Comparison of ENCODE assay signal across 8 mouse cellular contexts in genomic region chr5:20880797-20881775, GRCm38 (mm10). TPM values are rescaled to one million over a fixed set of nuclear protein-coding genes. Genes with fewer than 3 reads are reported as not detected.
DNase-seq lines count a peak whose midpoint lies in the region; ATAC-seq and TF ChIP-seq lines count a peak whose summit lies in the region.

No protein-coding gene starts in this region.

- no peak for TF ChIP-seq POLR2A in embryonic fibroblast, embryonic 13.5 days (IDR thresholded peaks at IDR 0.05; ENCODE audit: low read depth, low read length)
- no peak for TF ChIP-seq POLR2A in myocyte (IDR thresholded peaks at IDR 0.05; ENCODE audit: insufficient read length, low read depth)

- peaks cover 37% of the 10 kb centered on the region for H3K79me2 ChIP-seq in myocyte (ENCODE audit: control insufficient read depth, insufficient read depth)

- H3ac ChIP-seq in myocyte (ENCODE audit: control insufficient read depth, insufficient read length): peak overlapping the region; percentile 80

- 1% methylated on average over 42 of the region's 64 CpGs for WGBS in heart, embryonic 13.5 days
- WGBS in liver, embryonic 12.5 days (ENCODE audit: insufficient replicate concordance): 1% methylated on average over 58 of the region's 64 CpGs

- H3K4me1 ChIP-seq in embryonic fibroblast, embryonic 13.5 days (ENCODE audit: control insufficient read depth, insufficient read depth, low read length): no peaks in the 10 kb centered on the region; the same call in 1 of the 2 replicates
- H3K4me1 ChIP-seq in heart, embryonic 13.5 days: peaks cover 46% of the 10 kb centered on the region
- peaks cover 58% of the 10 kb centered on the region for H3K4me1 ChIP-seq in liver, embryonic 12.5 days

- no peak for TF ChIP-seq CTCF in embryonic fibroblast, embryonic 13.5 days (IDR thresholded peaks at IDR 0.05; ENCODE audit: borderline replicate concordance, insufficient read depth, low read length)

- peak overlapping the region; percentile 76 for H3K4me2 ChIP-seq in heart, embryonic 13.5 days
- H3K4me2 ChIP-seq in liver, embryonic 12.5 days: peak overlapping the region; percentile 90
- H3K4me2 ChIP-seq in myocyte (ENCODE audit: low read depth): peak overlapping the region; percentile 92

- peaks cover 11% of the 10 kb centered on the region for H3K36me3 ChIP-seq in heart, embryonic 13.5 days
- H3K36me3 ChIP-seq in liver, embryonic 12.5 days: peaks cover 11% of the 10 kb centered on the region
- no peaks in the 10 kb centered on the region for H3K36me3 ChIP-seq in myocyte (ENCODE audit: control insufficient read depth, insufficient read depth)

- peak; percentile 14; the same call in 1 of the 2 replicates for ATAC-seq in heart, embryonic 13.5 days (ENCODE audit: extremely low read depth, insufficient number of reproducible peaks, low FRiP score, low TSS enrichment)
- no peak; the same call in 1 of the 2 replicates for ATAC-seq in liver, embryonic 12.5 days

- H3K9ac ChIP-seq in heart, embryonic 13.5 days: peak overlapping the region; percentile 98
- peak overlapping the region; percentile 93 for H3K9ac ChIP-seq in liver, embryonic 12.5 days

- H3K27ac ChIP-seq in embryonic fibroblast, embryonic 13.5 days (ENCODE audit: insufficient read depth, low read length): no peak overlapping the region
- H3K27ac ChIP-seq in heart, embryonic 13.5 days (replicated peaks): peak overlapping the region; percentile 97
- H3K27ac ChIP-seq in liver, embryonic 12.5 days: peak overlapping the region; percentile 97

- peak; percentile 73 for DNase-seq in A20 (ENCODE audit: low read depth, low spot score)
- DNase-seq in adrenal gland, postnatal 36 days: peak; percentile 52 to 74
- peak; percentile 71 for DNase-seq in kidney, postnatal 10 days
- peak; percentile 55 to 84 for DNase-seq in spleen, postnatal 4 days (ENCODE audit: low spot score in 2 of 2)

- peak overlapping the region; percentile 68 for H3K4me3 ChIP-seq in embryonic fibroblast, embryonic 13.5 days (ENCODE audit: insufficient read depth, low read length)
- H3K4me3 ChIP-seq in heart, embryonic 13.5 days: peak overlapping the region; percentile 71
- H3K4me3 ChIP-seq in liver, embryonic 12.5 days: peak overlapping the region; percentile 91
- H3K4me3 ChIP-seq in myocyte: peak overlapping the region; percentile 61

- no peaks in the 10 kb centered on the region for H3K27me3 ChIP-seq in heart, embryonic 13.5 days (replicated peaks)
- no peaks in the 10 kb centered on the region for H3K27me3 ChIP-seq in liver, embryonic 12.5 days (replicated peaks)
- H3K27me3 ChIP-seq in myocyte (ENCODE audit: control insufficient read depth, insufficient read depth, insufficient read length): no peaks in the 10 kb centered on the region

- H3K9me3 ChIP-seq in heart, embryonic 13.5 days: no peaks in the 10 kb centered on the region
- no peaks in the 10 kb centered on the region for H3K9me3 ChIP-seq in liver, embryonic 12.5 days (replicated peaks)

TF ChIP-seq in myocyte, 11 proteins besides CTCF, POLR2A, EP300 and RAD21:
- TF ChIP-seq CEBPB (IDR thresholded peaks at IDR 0.05; ENCODE audit: insufficient read depth, poor library complexity, severe bottlenecking) (no peak), SRF (IDR thresholded peaks at IDR 0.05; ENCODE audit: control insufficient read depth, insufficient read length, low read depth) (no peak), REST (IDR thresholded peaks at IDR 0.05; ENCODE audit: insufficient read depth, insufficient read length) (no peak), TCF12 (IDR thresholded peaks at IDR 0.05; ENCODE audit: insufficient read depth, poor library complexity, severe bottlenecking) (no peak), E2F4 (IDR thresholded peaks at IDR 0.05; ENCODE audit: insufficient read depth) (no peak), MYOG (IDR thresholded peaks at IDR 0.05; ENCODE audit: control insufficient read depth in 1 of 3, insufficient read depth in 1 of 3, insufficient read length in 2 of 3, low read depth in 2 of 3) (peak in 2 of 3 experiments; percentile 65 to 67), MYOD1 (IDR thresholded peaks at IDR 0.05; ENCODE audit: control insufficient read depth in 1 of 3, insufficient read length in 2 of 3, low read depth in 2 of 3) (peak in 2 of 3 experiments; percentile 42 to 57), POLR2AphosphoS2 (IDR thresholded peaks at IDR 0.05; ENCODE audit: insufficient read length, low read depth) (no peak), MAX (IDR thresholded peaks at IDR 0.05; ENCODE audit: low read depth) (no peak), TCF3 (IDR thresholded peaks at IDR 0.05; ENCODE audit: insufficient read length, low read depth) (no peak), USF1 (IDR thresholded peaks at IDR 0.05; ENCODE audit: low read depth) (no peak)

RNA-seq across cellular contexts. Expression of gene Phtf2, which starts 0.8 kb away (rescaled TPM):
- total RNA-seq in adrenal gland, postnatal 36 days (2021): 10 to 100 TPM in 1 of 2 experiments, 1 to 10 TPM in 1; 10.0 to 10.9 TPM
- polyA plus RNA-seq in embryonic fibroblast, embryonic 13.5 days (2011; ENCODE audit: insufficient read length, low read depth, missing spikeins): 10.1 and 10.2 TPM in 2 replicates
- 29.1 and 34.7 TPM in 2 replicates for polyA plus RNA-seq in heart, embryonic 13.5 days (2015; fragmentation: Nextera tagmentation; extraction: Ambion mirVana)
- 11.6 and 11.9 TPM in 2 replicates for polyA plus RNA-seq in liver, embryonic 12.5 days (2016; fragmentation: Nextera tagmentation; extraction: Ambion mirVana)
- 3.6 TPM for polyA plus RNA-seq in myocyte (2012; fragmentation: generic; extraction: Trizol)

RNA-seq across cellular contexts. Expression of gene Tmem60, which starts 0.9 kb away (rescaled TPM):
- total RNA-seq in adrenal gland, postnatal 36 days (2021): 10 to 100 TPM; 16.1 to 23.0 TPM
- 27.1 and 31.1 TPM in 2 replicates for polyA plus RNA-seq in embryonic fibroblast, embryonic 13.5 days (2011; ENCODE audit: insufficient read length, low read depth, missing spikeins)
- polyA plus RNA-seq in heart, embryonic 13.5 days (2015; fragmentation: Nextera tagmentation; extraction: Ambion mirVana): 44.0 and 53.4 TPM in 2 replicates
- polyA plus RNA-seq in liver, embryonic 12.5 days (2016; fragmentation: Nextera tagmentation; extraction: Ambion mirVana): 38.2 and 42.6 TPM in 2 replicates
- polyA plus RNA-seq in myocyte (2012; fragmentation: generic; extraction: Trizol): 14.5 TPM
